Mouse (Mus musculus) splenic B cell, adult 2 months (primary cell): ENCODE data around the gene Kcnab1.

ENCODE experiments used
- DNase-seq: peaks from one replicate; pipeline ENCODE4 v3.0.0-alpha.2; 2011; ENCODE audit warnings: low read depth, low spot score
- H3K27me3 ChIP-seq: 2 replicates; pipeline ENCODE4 v1.6.1; 2012; ENCODE audit warnings: mild to moderate bottlenecking, low read length, moderate library complexity, mixed read lengths; ENCODE audit not compliant: control insufficient read depth, poor library complexity, insufficient read depth, severe bottlenecking
- H3K36me3 ChIP-seq: 2 replicates; pipeline ENCODE4 v1.6.1; 2012; ENCODE audit warnings: mild to moderate bottlenecking, low read length, moderate library complexity, mixed read lengths; ENCODE audit not compliant: control insufficient read depth, poor library complexity, insufficient read depth, severe bottlenecking

Kcnab1 gene

DNA sequence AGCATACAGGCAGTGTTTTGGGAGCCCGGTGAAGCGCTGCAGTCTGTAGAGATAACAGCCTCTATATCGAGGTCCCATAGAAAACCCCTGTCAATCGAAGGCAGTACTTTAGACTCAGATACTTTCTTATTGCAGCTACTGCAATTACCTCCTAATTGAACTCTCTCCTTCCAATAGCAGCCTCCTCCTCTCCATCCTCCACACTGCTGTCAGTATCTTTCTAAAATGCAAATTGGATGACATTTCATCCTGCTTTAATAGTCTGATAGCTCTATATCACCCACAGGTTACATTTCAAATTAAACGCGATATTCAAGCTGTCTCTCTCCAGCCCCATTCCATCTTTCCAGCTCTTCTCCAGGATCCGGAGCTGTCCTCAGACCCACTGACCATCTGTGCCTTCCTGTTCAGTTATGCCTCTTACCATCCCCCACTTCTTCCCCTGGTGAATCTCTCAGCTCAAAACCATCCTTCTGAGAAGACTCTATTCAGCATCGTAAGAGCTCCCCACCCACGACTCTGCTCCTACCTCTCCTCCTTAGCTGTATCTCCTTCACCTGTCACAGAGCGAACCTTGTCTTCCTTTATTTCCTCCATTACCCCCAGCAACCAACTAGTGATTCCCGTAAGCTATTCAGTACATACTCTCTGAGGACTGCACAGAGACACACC lies 122.4 kb downstream of the Kcnab1 start:
- DNase-seq, result no peak
- no peaks in the 10 kb centered on the region for H3K27me3 ChIP-seq
- H3K36me3 ChIP-seq, result no peaks in the 10 kb centered on the region

DNA sequence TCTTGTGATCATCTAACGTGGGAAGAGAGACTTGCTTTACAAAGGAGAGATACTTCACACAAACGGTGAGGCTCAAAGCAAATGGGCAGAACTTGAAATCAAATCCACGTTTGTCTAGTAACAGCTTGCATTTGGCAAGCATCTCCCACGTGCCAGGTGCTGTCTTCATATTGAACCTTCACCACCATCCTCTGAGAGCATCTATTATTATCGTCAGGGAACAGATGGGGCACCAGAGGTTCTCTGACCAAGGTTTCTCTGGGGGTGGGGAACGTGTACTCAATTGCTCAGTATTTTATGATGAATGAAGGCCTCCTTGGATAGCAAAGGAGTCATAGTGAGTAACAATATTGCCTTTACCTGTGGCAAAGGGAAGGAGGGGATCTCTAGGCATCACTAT lies 139.8 kb downstream of the Kcnab1 start:
- DNase-seq, result no peak
- H3K27me3 ChIP-seq, result no peaks in the 10 kb centered on the region
- no peaks in the 10 kb centered on the region for H3K36me3 ChIP-seq

DNA sequence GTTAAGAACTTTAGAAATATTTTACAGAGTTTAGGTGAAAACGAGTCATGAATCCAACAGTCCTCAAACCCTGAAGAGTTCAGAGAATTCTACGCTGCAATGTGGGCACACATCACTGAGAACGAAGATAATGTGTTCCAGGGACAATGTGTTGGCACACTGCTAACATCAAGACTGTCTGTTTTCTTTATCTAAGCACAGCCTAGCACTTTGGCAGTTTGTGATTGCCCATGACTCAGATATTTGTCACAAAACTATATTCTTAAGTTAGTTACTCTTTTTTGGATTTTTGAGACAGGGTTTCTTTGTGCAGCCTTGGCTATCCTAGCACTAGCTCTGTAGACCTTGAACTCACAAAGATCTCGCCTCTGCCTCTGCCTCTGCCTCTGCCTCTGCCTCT lies 151.3 kb downstream of the Kcnab1 start:
- Histone ChIP-seq H3K27me3 (no peaks in the 10 kb centered on the region), H3K36me3 (no peaks in the 10 kb centered on the region)
- DNase-seq, result no peak

DNA sequence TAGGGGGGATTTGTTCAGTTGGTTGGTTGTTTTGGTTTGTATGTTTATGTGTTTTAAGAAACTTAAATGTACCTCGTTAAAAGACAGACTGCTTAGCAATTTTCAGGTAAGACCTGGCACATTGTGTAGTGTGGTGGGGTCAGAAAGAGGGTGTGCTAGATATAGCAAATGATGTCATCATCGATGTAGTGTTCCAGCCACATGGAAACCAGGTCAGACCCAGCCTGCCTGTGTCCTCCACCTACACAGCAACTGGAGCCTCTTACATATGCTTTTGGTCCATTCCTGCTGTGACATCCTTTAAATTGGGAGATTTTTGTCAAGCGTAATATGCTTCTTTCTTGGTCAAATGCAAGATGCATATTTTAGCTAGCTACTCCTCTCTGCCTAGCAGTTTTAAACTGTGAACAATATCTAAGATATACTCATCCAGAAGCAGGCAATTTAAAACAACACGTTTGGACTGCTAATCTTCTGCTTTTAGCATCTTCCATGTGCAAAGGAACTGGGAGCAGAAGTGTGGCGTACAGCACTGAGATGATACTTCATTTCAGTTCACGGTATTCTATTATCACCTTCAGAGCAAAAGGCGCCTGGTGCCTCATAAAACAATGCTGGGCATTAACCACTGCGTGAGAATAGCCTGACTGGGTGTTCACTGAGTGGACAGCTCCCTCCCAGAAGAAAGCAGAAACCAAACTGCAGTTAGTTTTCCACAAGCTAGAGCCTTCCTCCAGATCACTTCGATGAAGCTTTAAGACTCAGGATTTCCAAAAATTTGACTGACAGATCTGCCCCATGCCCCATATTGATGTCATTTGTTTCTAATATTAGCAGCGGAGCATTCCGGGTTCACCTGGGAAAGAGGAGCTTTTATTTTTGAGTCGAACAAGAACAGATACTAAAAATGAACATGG lies 153.6 kb downstream of the Kcnab1 start:
- no peak for DNase-seq
- H3K36me3 ChIP-seq, result no peaks in the 10 kb centered on the region
- no peaks in the 10 kb centered on the region for H3K27me3 ChIP-seq

DNA sequence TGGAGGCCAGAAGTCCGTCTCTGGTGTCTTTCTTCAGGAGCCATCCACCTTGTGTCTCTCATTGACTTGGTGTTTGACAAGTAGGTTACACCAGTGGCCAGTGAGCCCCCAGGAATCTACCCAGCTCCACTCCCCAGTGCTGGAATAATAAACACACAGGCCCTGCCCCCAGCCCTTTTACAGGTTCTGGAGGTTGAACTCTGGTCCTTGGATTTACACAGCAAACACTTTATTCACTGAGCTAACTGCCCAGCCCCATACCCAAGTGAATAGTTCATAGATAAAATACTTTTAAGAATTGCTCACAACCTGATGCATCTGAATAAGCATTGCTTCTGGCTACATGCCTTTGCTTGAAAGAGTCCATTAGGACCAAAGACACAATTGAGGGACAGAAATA lies 164.1 kb downstream of the Kcnab1 start:
- no peaks in the 10 kb centered on the region for H3K27me3 ChIP-seq

DNA sequence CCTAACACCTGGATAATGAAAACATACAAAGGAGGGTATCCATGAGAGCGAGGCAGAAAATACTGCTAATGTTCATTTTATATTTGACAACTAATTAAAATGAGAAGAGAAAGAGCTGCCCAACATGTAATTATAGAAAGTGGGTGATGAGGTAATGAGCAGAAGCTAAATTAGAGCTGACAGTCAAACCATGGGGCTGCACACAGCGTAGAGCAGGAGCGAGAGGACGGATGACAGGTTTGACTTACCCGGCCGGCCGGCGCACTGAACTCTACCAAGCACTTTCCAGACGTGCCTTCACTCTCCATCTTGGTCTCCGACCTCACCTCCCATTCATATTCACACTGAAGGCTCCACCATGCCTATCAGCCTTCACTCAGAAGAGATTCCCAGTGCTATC lies 168.6 kb downstream of the Kcnab1 start:
- Histone ChIP-seq H3K36me3 (no peaks in the 10 kb centered on the region), H3K27me3 (no peaks in the 10 kb centered on the region)
- DNase-seq, result no peak

More for the DNA sequence above, 164.1 kb downstream of the Kcnab1 start:
- no peaks in the 10 kb centered on the region for H3K36me3 ChIP-seq
- DNase-seq, result no peak

DNA sequence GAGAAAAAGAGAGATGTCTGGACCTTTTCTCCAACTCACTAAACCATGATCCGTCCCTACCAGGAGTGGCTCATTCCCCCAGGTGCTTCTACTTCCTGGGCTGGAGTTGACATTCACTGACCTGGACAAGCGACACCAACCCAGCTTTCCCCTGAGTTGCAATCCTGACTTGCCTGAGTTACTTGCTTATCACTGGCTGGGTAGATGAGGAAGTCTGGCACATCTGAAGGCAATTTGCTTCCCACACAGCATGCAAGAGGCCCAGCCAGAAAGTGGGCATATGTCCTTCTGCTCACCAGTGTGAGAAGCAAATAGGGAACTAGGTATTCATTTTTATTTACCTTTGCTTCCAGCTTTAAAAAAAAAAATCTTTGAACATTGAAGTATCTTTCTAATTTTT lies 174.2 kb downstream of the Kcnab1 start:
- Histone ChIP-seq H3K27me3 (no peaks in the 10 kb centered on the region), H3K36me3 (no peaks in the 10 kb centered on the region)
- DNase-seq, result no peak

DNA sequence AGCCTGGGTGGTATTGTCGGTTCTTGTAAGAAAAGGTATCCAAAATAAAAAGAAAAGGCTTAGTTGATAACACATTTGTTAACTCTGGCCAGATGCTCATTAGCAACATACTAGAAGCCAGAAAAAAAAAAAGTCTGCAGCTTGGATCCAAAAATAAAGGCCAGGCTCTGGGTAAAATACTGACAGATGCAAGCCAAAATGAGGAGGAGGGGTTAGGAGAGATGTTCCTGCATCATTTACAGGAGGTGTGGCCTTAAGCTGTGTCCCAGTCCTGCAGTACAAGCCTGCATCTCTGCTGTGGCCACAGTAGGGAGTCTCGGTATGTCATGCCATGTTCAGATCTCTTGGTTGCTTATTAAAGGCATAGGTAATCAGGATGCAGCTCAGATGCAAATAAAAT lies 179.8 kb downstream of the Kcnab1 start:
- DNase-seq, result no peak

DNA sequence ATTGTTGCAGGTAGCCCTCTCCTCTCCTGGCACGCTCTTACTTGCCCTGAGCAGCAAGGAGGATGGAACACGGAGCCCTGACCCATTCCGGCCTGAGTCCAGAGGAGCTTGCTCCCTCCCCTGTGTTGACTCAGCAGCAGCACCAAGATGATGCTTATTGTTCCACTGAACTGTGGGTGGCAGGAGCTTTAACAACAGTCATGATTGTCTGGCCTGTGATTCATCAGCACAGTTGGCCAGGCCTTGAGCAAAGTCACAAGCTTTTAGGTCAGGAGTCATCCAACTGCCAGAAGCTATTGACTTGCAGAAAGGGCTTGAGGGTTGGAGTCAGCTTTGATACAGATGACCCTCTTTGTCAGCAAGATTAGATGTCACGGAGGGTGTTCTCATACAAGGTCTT lies 187.8 kb downstream of the Kcnab1 start:
- H3K27me3 ChIP-seq, result no peaks in the 10 kb centered on the region
- no peak for DNase-seq

More for the DNA sequence above, 179.8 kb downstream of the Kcnab1 start:
- no peaks in the 10 kb centered on the region for H3K36me3 ChIP-seq
- H3K27me3 ChIP-seq, result no peaks in the 10 kb centered on the region

DNA sequence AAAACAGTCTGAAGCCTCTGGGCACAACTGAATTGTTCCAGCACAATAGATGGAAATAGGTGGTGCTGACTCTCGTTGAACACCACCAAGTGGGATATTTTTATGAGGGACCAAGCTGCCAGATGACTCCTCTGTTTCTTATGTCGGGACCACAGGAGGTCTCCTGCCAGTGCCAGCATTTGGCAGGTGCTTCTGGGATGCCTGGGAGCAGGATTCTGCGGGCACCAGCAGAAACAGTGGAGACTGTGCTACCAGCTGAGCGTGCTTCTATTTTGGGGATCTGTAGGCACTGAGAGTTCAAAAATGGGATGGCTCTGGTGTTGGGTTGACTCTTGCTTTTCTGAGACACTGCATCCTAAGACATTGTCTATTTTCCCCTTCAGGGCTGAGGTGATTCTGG lies 190.0 kb downstream of the Kcnab1 start:
- H3K36me3 ChIP-seq, result no peaks in the 10 kb centered on the region
- DNase-seq, result no peak
- H3K27me3 ChIP-seq, result no peaks in the 10 kb centered on the region

More for the DNA sequence above, 187.8 kb downstream of the Kcnab1 start:
- no peaks in the 10 kb centered on the region for H3K36me3 ChIP-seq

DNA sequence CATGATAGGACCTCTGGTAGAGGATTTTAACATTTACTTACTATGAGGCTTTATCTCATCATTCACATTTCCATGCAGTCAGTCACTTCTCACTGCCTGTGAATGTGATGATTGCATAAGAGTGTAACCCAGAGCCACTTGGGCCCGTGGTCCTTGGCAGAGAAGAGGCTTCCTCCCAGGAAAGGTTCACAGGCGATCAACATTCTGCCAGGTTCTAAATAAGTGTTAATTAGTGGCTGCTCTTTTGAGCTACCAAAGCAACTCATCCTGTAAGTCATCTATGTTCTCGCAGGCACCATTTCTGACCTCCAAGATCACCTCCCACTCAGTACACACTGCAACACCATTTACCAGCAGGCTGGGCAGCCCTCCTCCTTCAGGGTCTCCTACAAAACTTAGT lies 192.3 kb downstream of the Kcnab1 start:
- DNase-seq, result no peak
- Histone ChIP-seq H3K36me3 (no peaks in the 10 kb centered on the region), H3K27me3 (no peaks in the 10 kb centered on the region)

DNA sequence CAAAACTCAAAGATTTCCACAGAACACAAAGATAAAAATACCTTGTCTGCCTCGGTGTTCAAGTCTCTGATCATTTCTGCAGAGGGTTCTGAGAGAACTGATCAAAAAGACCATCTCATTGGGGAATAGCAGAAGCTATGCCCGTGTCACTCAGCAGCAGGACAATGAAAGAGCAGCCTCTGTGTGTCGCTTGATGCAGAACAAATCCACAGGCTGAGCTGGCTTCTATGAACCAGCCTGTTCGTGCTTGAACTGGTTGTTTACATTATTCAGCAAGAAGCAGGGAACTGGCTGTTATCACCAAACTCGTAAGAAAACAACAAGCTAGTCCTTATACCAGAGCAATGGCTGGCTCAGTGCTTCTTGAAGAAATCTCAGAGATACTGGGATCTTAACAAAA lies 193.4 kb downstream of the Kcnab1 start:
- Histone ChIP-seq H3K36me3 (no peaks in the 10 kb centered on the region), H3K27me3 (no peaks in the 10 kb centered on the region)
- DNase-seq, result no peak

DNA sequence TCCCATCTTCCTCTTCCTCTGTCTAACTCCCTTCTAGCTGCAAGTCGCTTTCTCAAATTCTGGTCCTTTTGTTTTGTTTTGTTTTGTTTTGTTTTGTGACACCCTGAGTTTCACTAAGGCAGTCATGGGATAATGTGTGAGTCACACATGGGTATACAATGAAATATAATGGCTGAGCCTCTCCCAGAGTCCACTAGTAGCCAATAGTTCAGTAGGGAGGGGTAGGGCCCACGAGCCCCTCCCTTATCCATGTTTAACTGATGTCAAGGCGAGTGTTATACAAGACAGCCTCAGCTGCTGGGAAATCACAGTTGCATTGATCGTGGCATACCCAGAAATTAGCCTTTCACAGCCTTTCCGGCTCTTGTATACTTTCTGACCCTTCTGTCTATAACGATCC lies 206.7 kb downstream of the Kcnab1 start:
- no peak for DNase-seq
- no peaks in the 10 kb centered on the region for H3K36me3 ChIP-seq
- no peaks in the 10 kb centered on the region for H3K27me3 ChIP-seq

DNA sequence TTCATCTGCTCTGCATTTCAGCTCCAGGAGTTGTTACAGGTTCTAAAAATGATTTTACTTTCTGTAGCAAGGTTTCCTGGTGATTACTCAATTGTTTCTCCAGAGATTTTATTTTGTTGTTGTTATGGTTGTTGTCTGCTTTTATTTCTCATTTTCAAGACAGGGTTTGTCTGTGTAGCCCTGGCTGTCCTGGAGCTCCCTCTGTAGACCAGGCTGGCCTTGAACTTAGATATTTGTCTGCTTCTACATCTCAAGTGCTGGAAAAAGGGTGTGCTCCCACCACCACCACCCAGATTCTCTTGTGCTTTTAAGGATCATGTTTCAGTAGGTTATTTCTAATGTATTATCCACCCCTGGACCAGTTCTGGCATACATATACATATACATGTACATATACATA lies 207.6 kb downstream of the Kcnab1 start:
- H3K36me3 ChIP-seq, result no peaks in the 10 kb centered on the region
- no peaks in the 10 kb centered on the region for H3K27me3 ChIP-seq
- no peak for DNase-seq

DNA sequence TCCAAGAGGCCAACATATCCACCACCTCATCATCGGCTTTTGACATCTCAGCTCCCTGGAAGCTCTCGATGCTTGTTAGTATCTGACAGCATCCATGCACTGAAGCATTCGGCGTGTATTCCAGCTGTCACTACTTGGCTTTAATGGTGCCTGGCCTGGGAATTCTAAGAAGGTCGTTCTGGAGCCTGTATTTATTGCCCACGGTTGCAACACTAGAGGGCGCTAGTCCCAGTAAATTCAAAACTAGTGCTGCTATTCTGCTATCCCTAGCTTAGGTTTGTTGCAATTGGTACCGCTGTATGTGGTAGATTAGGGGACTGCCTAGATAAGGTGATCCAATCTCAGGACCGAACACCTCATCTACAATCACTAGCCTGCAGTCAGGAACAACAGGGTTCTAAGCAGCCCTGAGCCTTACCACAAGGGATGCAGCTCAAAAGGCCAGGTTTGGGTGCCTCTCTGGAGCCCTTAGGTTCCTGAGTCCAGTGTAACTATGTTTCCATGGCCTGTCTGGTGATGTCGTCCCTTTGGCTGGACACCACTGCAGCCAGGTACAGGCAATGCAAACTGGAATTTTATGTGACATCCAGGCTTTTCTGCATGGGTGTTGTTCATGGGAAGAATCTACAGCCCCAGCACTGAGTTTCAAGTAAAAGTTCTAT lies 208.8 kb downstream of the Kcnab1 start:
- Histone ChIP-seq H3K36me3 (no peaks in the 10 kb centered on the region), H3K27me3 (no peaks in the 10 kb centered on the region)
- DNase-seq, result peak; percentile 78
